In the genomic region with DNA sequence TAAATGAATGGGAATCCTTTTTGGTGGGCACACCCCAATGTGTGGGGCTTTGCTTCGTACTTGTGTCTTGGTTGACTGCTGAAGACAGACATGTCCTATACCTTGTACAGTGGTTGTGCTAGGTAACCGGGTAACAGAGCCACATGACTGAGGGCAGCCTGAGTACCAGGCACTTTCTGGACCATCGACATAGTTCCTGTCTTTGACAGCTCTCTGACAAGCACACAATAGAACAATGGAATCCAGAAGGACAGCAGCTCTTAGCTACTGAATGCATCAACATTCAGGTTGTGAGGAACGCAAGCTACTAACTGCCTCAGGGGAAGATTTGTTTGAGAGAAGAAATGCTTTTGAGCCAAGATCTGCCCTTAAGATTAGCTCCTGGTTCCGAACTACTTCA, we compare ENCODE assay signal across 17 mouse cellular contexts. TPM values are rescaled to one million over a fixed set of nuclear protein-coding genes. Genes with fewer than 3 reads are reported as not detected.
DNase-seq lines count a peak whose midpoint lies in the region; ATAC-seq and TF ChIP-seq lines count a peak whose summit lies in the region.
"Had no signal": no experiment of that assay in that cellular context is flagged by ENCODE, and none has a peak within 500 bp of the region (broad histone marks: within the 10 kb centered on the region; RNA-seq: fewer than 3 reads in every experiment).

No protein-coding gene starts in this region.

- H3K4me3 ChIP-seq in heart, embryonic 14.5 days (ENCODE audit: control insufficient read depth in 1 of 2, insufficient read depth in 1 of 2, low read depth in 1 of 2, low read length in 2 of 2), result no peak overlapping the region
- no peak overlapping the region for H3K4me3 ChIP-seq in kidney, embryonic 15.5 days (replicated peaks)
- H3K4me3 ChIP-seq in stomach, postnatal 0 days (ENCODE audit: low read depth, low read length), result no peak overlapping the region
- no peak overlapping the region for H3K4me3 ChIP-seq in limb, embryonic 10.5 days
- H3K4me3 ChIP-seq: hindbrain, embryonic 13.5 days had no signal

- H3K9me3 ChIP-seq in heart, embryonic 14.5 days (ENCODE audit: control insufficient read depth, low read length), result no peaks in the 10 kb centered on the region
- H3K9me3 ChIP-seq in kidney, embryonic 15.5 days (replicated peaks), result no peaks in the 10 kb centered on the region
- H3K9me3 ChIP-seq in stomach, postnatal 0 days (ENCODE audit: control insufficient read depth, low read length), result no peaks in the 10 kb centered on the region
- no peaks in the 10 kb centered on the region for H3K9me3 ChIP-seq in limb, embryonic 10.5 days (replicated peaks)
- H3K9me3 ChIP-seq: hindbrain, embryonic 13.5 days had no signal

- no peak overlapping the region for H3K9ac ChIP-seq in heart, embryonic 14.5 days (ENCODE audit: low read length)
- no peak overlapping the region for H3K9ac ChIP-seq in kidney, embryonic 15.5 days
- no peak overlapping the region for H3K9ac ChIP-seq in stomach, postnatal 0 days (ENCODE audit: low read length)
- H3K9ac ChIP-seq: hindbrain, embryonic 13.5 days had no signal

- intact Hi-C loops in heart, postnatal 36 days (cut with DNase I), result no loop called here

- H3K4me2 ChIP-seq in heart, embryonic 14.5 days (ENCODE audit: low read length), result no peak overlapping the region
- H3K4me2 ChIP-seq in kidney, embryonic 15.5 days, result no peak overlapping the region
- H3K4me2 ChIP-seq in stomach, postnatal 0 days (replicated peaks; ENCODE audit: low read depth), result no peak overlapping the region
- H3K4me2 ChIP-seq: hindbrain, embryonic 13.5 days had no signal

- peak; percentile 59; the same call in 1 of the 2 replicates for ATAC-seq in heart, embryonic 14.5 days (ENCODE audit: insufficient number of reproducible peaks, insufficient read depth, low FRiP score, low read depth)
- no peak; the same call in 1 of the 2 replicates for ATAC-seq in kidney, embryonic 15.5 days (replicated peaks; ENCODE audit: low FRiP score)
- no peak for ATAC-seq in stomach, postnatal 0 days (ENCODE audit: low FRiP score, low TSS enrichment)

- 30% methylated on average over 5 of the region's 5 CpGs for WGBS in heart, embryonic 14.5 days
- 53% methylated on average over 5 of the region's 5 CpGs for WGBS in kidney, embryonic 15.5 days
- WGBS in stomach, postnatal 0 days, result 59% methylated on average over 5 of the region's 5 CpGs
- 71% methylated on average over 5 of the region's 5 CpGs for WGBS in limb, embryonic 10.5 days

- no peak for TF ChIP-seq EP300 in stomach, postnatal 0 days (optimal IDR thresholded peaks at IDR 0.05)

- H3K36me3 ChIP-seq in heart, embryonic 14.5 days (ENCODE audit: control insufficient read depth, insufficient read depth, low read length), result no peaks in the 10 kb centered on the region
- H3K36me3 ChIP-seq in kidney, embryonic 15.5 days, result no peaks in the 10 kb centered on the region
- H3K36me3 ChIP-seq in stomach, postnatal 0 days (ENCODE audit: control insufficient read depth, insufficient read depth, low read length), result no peaks in the 10 kb centered on the region
- no peaks in the 10 kb centered on the region for H3K36me3 ChIP-seq in limb, embryonic 10.5 days
- H3K36me3 ChIP-seq: hindbrain, embryonic 13.5 days had no signal

- no peak for DNase-seq in heart, postnatal 36 days
- peak; percentile 29 for DNase-seq in layer of hippocampus, adult 9-11 months
- DNase-seq in layer of hippocampus, adult 9-10 months (ENCODE audit: low spot score), result no peak
- peak; percentile 94 for DNase-seq in R1 (ENCODE audit: low read depth, low spot score)
- DNase-seq in stomach, postnatal 0 days (ENCODE audit: low spot score), result no peak
- no peak for DNase-seq in limb, embryonic 10.5 days (ENCODE audit: low spot score)
- DNase-seq: adrenal gland, postnatal 25 days; right cerebral cortex, postnatal 4 days had no signal

- H3K4me1 ChIP-seq in heart, embryonic 14.5 days (ENCODE audit: control insufficient read depth in 2 of 2, insufficient read depth in 2 of 2, low read length in 2 of 2), result peaks cover 8 to 15% of the 10 kb centered on the region in 2 experiments
- peaks cover 18% of the 10 kb centered on the region for H3K4me1 ChIP-seq in kidney, embryonic 15.5 days
- no peaks in the 10 kb centered on the region for H3K4me1 ChIP-seq in stomach, postnatal 0 days (replicated peaks; ENCODE audit: control insufficient read depth, insufficient read depth)
- peaks cover 5% of the 10 kb centered on the region for H3K4me1 ChIP-seq in limb, embryonic 10.5 days

- no peak for TF ChIP-seq CTCF in stomach, postnatal 0 days (IDR thresholded peaks at IDR 0.05; ENCODE audit: low read depth)

- peak overlapping the region; percentile 3 to 38; a peak in 2 of 4 replicates for H3K27ac ChIP-seq in heart, embryonic 14.5 days (replicated peaks in 1 of 2; ENCODE audit: control insufficient read depth in 1 of 2, insufficient read depth in 1 of 2, low read depth in 2 of 2, low read length in 2 of 2)
- 0 out of 2 replicates have a peak overlapping the region, but pooled peaks have one; percentile 18 for H3K27ac ChIP-seq in kidney, embryonic 15.5 days
- no peak overlapping the region for H3K27ac ChIP-seq in stomach, postnatal 0 days (replicated peaks)
- H3K27ac ChIP-seq in limb, embryonic 10.5 days, result no peak overlapping the region
- H3K27ac ChIP-seq: hindbrain, embryonic 13.5 days had no signal

- no peaks in the 10 kb centered on the region for H3K27me3 ChIP-seq in heart, embryonic 14.5 days (ENCODE audit: control insufficient read depth, insufficient read depth, low read length)
- no peaks in the 10 kb centered on the region for H3K27me3 ChIP-seq in kidney, embryonic 15.5 days
- H3K27me3 ChIP-seq in stomach, postnatal 0 days (ENCODE audit: control insufficient read depth, insufficient read depth, low read length), result no peaks in the 10 kb centered on the region
- no peaks in the 10 kb centered on the region for H3K27me3 ChIP-seq in limb, embryonic 10.5 days (ENCODE audit: low read depth, poor library complexity, severe bottlenecking)
- H3K27me3 ChIP-seq: hindbrain, embryonic 13.5 days had no signal

RNA-seq across cellular contexts. Expression of gene Anapc15-ps, which starts 49.2 kb away (rescaled TPM):
- polyA plus RNA-seq in heart, embryonic 14.5 days (2014; fragmentation: Nextera tagmentation; extraction: Ambion mirVana), result not detected in 2 replicates
- not detected for total RNA-seq in heart, postnatal 36 days (2021)
- 0.47 TPM in 1 of 2 replicates, not detected in the other for polyA plus RNA-seq in kidney, embryonic 15.5 days (2015; fragmentation: Nextera tagmentation; extraction: Ambion mirVana)
- polyA plus RNA-seq in stomach, postnatal 0 days (2015; fragmentation: Nextera tagmentation; extraction: Ambion mirVana), result not detected in 2 replicates
- not detected in 2 replicates for polyA plus RNA-seq in limb, embryonic 10.5 days (2016; fragmentation: Nextera tagmentation; extraction: Ambion mirVana)
- total RNA-seq: adrenal gland, postnatal 25 days; gastrocnemius, adult 18-20 months; layer of hippocampus, postnatal 25 days; megakaryocyte, adult 5-6 weeks had no signal
- polyA plus RNA-seq: forebrain, embryonic 11.5 days; hindbrain, embryonic 13.5 days; limb, embryonic 14.5 days; stomach, embryonic 14.5 days had no signal

Comparison
In these comparisons a context has a peak if more than half of its experiments do, and no peak if none do; other contexts are left out.
1. DNase-seq: peak in layer of hippocampus, adult 9-11 months (single experiment) and R1 (single experiment); none in heart, postnatal 36 days (0 of 2), layer of hippocampus, adult 9-10 months (single experiment), stomach, postnatal 0 days (single experiment) and limb, embryonic 10.5 days (single experiment).
2. H3K27ac ChIP-seq: peak in heart, embryonic 14.5 days (2 of 2) and kidney, embryonic 15.5 days (single experiment); none in stomach, postnatal 0 days (single experiment) and limb, embryonic 10.5 days (single experiment).